Mouse (Mus musculus): ENCODE results near the gene Ptov1. TPM values are rescaled to one million over a fixed set of nuclear protein-coding genes. Genes with fewer than 3 reads are reported as not detected.
A peak's percentile ranks its signal among the peaks of the same experiment; 100 is the strongest.

Gene Ptov1
- total RNA-seq, 2 experiments from 2014 or later: 41.5 to 63.9 TPM

- ATAC-seq (replicated peaks; ENCODE audit: poor library complexity): peak; percentile 13; the same call in 1 of the 2 replicates
Measured at GRCm38 (mm10) chr7:44816470-44817021, 53.0 kb downstream of the Ptov1 start, which contains the start of gene Atf5. Gene Atf5, minus strand, starts transcription at chr7:44816658.

- ATAC-seq (replicated peaks; ENCODE audit: poor library complexity): peak; percentile 82
Measured at GRCm38 (mm10) chr7:44815721-44816469, 53.7 kb downstream of the Ptov1 start, which contains the start of the genes Nup62 and Il4i1. Gene Nup62, plus strand, starts transcription at chr7:44816088. Gene Il4i1, plus strand, starts transcription at chr7:44816387.

DNA sequence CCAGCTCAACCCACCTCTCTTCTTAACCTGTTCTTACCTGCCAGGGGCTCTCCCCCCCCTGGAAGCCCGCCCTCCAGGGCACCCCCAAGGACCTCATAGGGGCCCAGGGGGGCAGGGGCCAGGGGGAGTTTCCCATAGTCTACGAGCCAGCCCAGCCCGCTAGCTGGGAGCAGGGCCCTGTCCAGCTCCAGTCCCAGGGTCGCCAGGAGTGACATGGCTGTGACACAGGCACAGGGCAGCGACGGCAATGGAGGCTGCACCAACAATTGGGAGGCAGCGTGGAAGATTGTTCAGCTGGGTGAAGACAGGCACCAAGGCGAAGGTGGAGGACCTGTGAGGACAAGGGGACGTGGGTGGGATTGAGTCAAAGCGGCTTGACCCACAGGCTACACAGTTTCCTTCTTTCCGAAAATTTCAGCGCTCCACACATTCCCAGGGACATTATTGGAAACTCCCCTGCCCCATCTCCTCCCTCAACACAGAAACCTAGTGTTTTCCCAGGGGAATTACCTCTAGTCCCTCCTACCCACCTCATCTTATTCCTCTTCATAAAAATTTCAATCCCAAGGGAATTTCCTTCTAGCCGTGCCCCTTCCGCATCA, 54.5 kb downstream of the Ptov1 start:
- no peak for ATAC-seq (replicated peaks; ENCODE audit: poor library complexity)

DNA sequence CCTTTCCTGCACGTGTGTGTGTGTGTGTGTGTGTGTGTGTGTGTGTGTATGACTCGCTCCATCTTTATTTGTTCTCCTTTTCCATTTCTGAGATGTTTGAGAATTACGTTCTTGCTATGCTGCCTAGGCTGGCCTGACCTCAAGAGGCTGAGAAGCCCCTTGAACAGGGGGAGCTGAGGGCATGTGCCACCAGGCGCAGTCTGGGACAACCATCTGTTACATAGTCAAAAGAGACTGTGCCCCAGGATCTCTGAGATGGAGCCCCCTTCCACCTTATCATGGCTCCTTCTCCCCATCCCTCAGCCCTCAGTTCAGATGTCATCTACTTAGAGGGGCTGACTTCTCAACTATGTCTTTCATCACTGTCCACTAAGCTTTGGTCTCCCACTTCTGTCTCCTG, 55.2 kb downstream of the Ptov1 start:
- ATAC-seq (replicated peaks; ENCODE audit: poor library complexity): no peak

DNA sequence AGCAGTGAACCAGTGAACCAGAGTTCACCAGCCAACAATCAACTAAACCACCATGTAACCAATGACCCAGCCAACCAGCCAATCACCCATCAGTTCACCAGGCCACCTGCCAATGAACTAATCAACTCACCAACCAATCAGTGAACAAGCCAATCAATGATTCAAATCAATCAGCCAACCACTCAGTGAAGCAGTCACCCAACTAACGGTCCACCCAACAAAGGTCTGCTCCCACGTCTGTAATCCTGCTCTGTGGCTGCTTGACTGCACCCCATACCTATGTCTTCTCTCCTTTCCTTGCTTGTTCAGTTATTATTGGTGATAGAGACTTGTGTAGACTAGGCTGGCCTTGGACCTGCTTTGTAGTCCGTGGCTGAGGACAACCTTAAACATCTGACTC, 55.6 kb downstream of the Ptov1 start:
- no peak for ATAC-seq (replicated peaks; ENCODE audit: poor library complexity)

Other genes with a start within 250 kb of the Ptov1 start
- gene Myh14, start 198.9 kb downstream of the Ptov1 start, total RNA-seq (2015): not detected in 2 replicates
- gene Myh14, start 198.9 kb downstream of the Ptov1 start, total RNA-seq (2017): not detected in 2 replicates
- gene Izumo2, start 161.0 kb downstream of the Ptov1 start, total RNA-seq (2015): not detected in 2 replicates
- gene Izumo2, start 161.0 kb downstream of the Ptov1 start, total RNA-seq (2017): not detected in 2 replicates
- 37.1 and 37.4 TPM in 2 replicates for gene Vrk3, start 121.4 kb downstream of the Ptov1 start, total RNA-seq (2015)
- 36.0 and 51.4 TPM in 2 replicates for gene Vrk3, start 121.4 kb downstream of the Ptov1 start, total RNA-seq (2017)
- gene Zfp473, start 118.7 kb downstream of the Ptov1 start, total RNA-seq (2015): 1.2 and 1.5 TPM in 2 replicates
- 1.0 and 2.6 TPM in 2 replicates for gene Zfp473, start 118.7 kb downstream of the Ptov1 start, total RNA-seq (2017)
- gene Nup62, start 53.7 kb downstream of the Ptov1 start, total RNA-seq (2015): 39.8 and 47.3 TPM in 2 replicates
- gene Nup62, start 53.7 kb downstream of the Ptov1 start, total RNA-seq (2017): 126 and 140 TPM in 2 replicates
- 0.17 and 1.0 TPM in 2 replicates for gene Il4i1, start 53.4 kb downstream of the Ptov1 start, total RNA-seq (2015)
- gene Il4i1, start 53.4 kb downstream of the Ptov1 start, total RNA-seq (2017): 0.17 and 0.25 TPM in 2 replicates
- gene Atf5, start 53.1 kb downstream of the Ptov1 start, total RNA-seq (2015): 4.0 and 4.8 TPM in 2 replicates
- 1.5 and 1.9 TPM in 2 replicates for gene Atf5, start 53.1 kb downstream of the Ptov1 start, total RNA-seq (2017)
- gene Akt1s1, start 20.8 kb downstream of the Ptov1 start, total RNA-seq (2015): 8.0 and 10.4 TPM in 2 replicates
- gene Akt1s1, start 20.8 kb downstream of the Ptov1 start, total RNA-seq (2017): 23.9 and 24.9 TPM in 2 replicates
- 15.2 and 19.2 TPM in 2 replicates for gene Tbc1d17, start 20.7 kb downstream of the Ptov1 start, total RNA-seq (2015)
- 13.6 and 13.8 TPM in 2 replicates for gene Tbc1d17, start 20.7 kb downstream of the Ptov1 start, total RNA-seq (2017)
- gene Pnkp, start 12.6 kb downstream of the Ptov1 start, total RNA-seq (2015): 43.4 and 49.9 TPM in 2 replicates
- gene Pnkp, start 12.6 kb downstream of the Ptov1 start, total RNA-seq (2017): 60.7 and 69.8 TPM in 2 replicates
- 26.0 and 36.8 TPM in 2 replicates for gene Med25, start 22.9 kb upstream of the Ptov1 start, total RNA-seq (2015)
- 11.4 and 14.5 TPM in 2 replicates for gene Med25, start 22.9 kb upstream of the Ptov1 start, total RNA-seq (2017)
- gene Fuz, start 26.3 kb upstream of the Ptov1 start, total RNA-seq (2015): 9.8 and 10.6 TPM in 2 replicates
- gene Fuz, start 26.3 kb upstream of the Ptov1 start, total RNA-seq (2017): 16.6 and 19.9 TPM in 2 replicates
- gene Ap2a1, start 59.7 kb upstream of the Ptov1 start, total RNA-seq (2015): 36.1 and 40.4 TPM in 2 replicates
- 25.8 and 39.8 TPM in 2 replicates for gene Ap2a1, start 59.7 kb upstream of the Ptov1 start, total RNA-seq (2017)
- not detected in 2 replicates for gene Tsks, start 73.4 kb upstream of the Ptov1 start, total RNA-seq (2015)
- not detected in 2 replicates for gene Tsks, start 73.4 kb upstream of the Ptov1 start, total RNA-seq (2017)
- 0.42 and 0.54 TPM in 2 replicates for gene Cpt1c, start 105.1 kb upstream of the Ptov1 start, total RNA-seq (2015)
- gene Cpt1c, start 105.1 kb upstream of the Ptov1 start, total RNA-seq (2017): 0.25 and 1.6 TPM in 2 replicates
- 147 and 153 TPM in 2 replicates for gene Prmt1, start 116.8 kb upstream of the Ptov1 start, total RNA-seq (2015)
- 113 and 135 TPM in 2 replicates for gene Prmt1, start 116.8 kb upstream of the Ptov1 start, total RNA-seq (2017)
- gene Irf3, start 127.9 kb upstream of the Ptov1 start, total RNA-seq (2015): 71.9 and 79.5 TPM in 2 replicates
- 70.4 and 89.4 TPM in 2 replicates for gene Irf3, start 127.9 kb upstream of the Ptov1 start, total RNA-seq (2017)
- gene Bcl2l12, start 128.9 kb upstream of the Ptov1 start, total RNA-seq (2015): 22.6 and 25.9 TPM in 2 replicates
- 26.2 and 28.0 TPM in 2 replicates for gene Bcl2l12, start 128.9 kb upstream of the Ptov1 start, total RNA-seq (2017)
- 19.5 and 21.9 TPM in 2 replicates for gene Scaf1, start 146.6 kb upstream of the Ptov1 start, total RNA-seq (2015)
- 8.7 and 11.2 TPM in 2 replicates for gene Scaf1, start 146.6 kb upstream of the Ptov1 start, total RNA-seq (2017)
- 4.8 and 6.1 TPM in 2 replicates for gene Rras, start 148.2 kb upstream of the Ptov1 start, total RNA-seq (2015)
- 1.1 TPM in 1 of 2 replicates, not detected in the other for gene Rras, start 148.2 kb upstream of the Ptov1 start, total RNA-seq (2017)
- 20.5 and 21.7 TPM in 2 replicates for gene Prr12, start 183.1 kb upstream of the Ptov1 start, total RNA-seq (2015)
- 2.8 and 4.0 TPM in 2 replicates for gene Prr12, start 183.1 kb upstream of the Ptov1 start, total RNA-seq (2017)
- gene Nosip, start 192.6 kb upstream of the Ptov1 start, total RNA-seq (2015): 39.7 and 45.0 TPM in 2 replicates
- gene Nosip, start 192.6 kb upstream of the Ptov1 start, total RNA-seq (2017): 46.8 and 49.2 TPM in 2 replicates
- gene Prrg2, start 192.9 kb upstream of the Ptov1 start, total RNA-seq (2015): 2.6 and 4.7 TPM in 2 replicates
- gene Prrg2, start 192.9 kb upstream of the Ptov1 start, total RNA-seq (2017): 3.0 and 4.2 TPM in 2 replicates
- gene Rcn3, start 222.4 kb upstream of the Ptov1 start, total RNA-seq (2015): 4.6 and 7.8 TPM in 2 replicates
- 5.4 TPM in 2 replicates for gene Rcn3, start 222.4 kb upstream of the Ptov1 start, total RNA-seq (2017)
- gene Fcgrt, start 234.1 kb upstream of the Ptov1 start, total RNA-seq (2015): 0.54 and 0.62 TPM in 2 replicates
- 3.9 TPM in 2 replicates for gene Fcgrt, start 234.1 kb upstream of the Ptov1 start, total RNA-seq (2017)

All from megakaryocyte progenitor cell, adult 5-6 weeks (primary cell).